Mouse (Mus musculus): ENCODE measurements at regions not wholly inside any gene's neighbourhood (a gene's known extent, or its start where the extent isn't known, plus 50 kb on each side); places are given as distances from the start of the nearest gene placed in this dataset.

DNA sequence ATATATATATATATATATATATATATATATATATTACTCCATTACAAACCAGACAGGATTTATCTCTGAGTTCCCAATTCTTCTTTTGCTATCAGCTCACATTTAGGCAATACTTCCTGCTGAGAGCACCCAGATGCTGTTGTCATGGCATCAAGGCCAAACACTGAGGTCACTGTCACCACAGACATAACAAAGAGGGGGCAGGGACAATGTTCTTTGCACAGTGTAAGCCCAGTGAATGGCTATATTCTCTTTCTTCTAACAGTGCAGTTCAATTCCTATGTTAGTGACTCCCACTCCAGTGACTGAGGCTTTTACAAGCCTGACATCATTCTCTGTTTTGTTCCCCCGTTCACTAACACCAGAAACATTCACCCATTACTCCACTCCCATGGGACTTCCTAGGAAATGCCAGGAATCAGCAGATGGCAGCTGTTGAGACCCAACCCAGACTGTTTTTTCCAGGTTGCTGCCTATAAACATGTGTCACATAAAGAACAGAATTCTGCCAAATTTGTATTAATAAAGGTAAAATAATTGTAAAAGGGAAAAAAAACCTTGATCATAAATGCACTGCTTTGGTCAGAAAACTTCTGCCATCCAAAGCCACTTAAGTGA, 289.5 kb downstream of the Slc22a22 start:
- DNase-seq: peak; percentile 41 to 63

DNA sequence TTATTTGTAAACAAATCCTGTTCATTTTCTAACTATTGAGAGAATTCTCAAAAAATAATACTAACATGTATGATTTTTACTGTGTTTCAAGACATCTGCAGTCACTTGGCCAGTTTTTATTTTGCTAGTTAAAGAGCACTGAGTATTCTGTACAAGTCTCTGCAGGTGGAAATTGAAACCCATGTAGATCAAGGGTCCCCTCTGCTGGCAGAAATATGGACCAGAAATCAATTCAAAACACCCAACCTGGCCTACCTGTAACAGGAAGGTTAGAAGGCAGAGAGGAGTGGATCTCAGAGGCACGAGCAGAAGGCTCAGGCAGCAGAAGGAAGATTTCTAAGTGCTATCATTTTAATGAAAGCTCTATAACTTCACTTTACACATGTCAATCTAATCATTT, 298.3 kb downstream of the Slc22a22 start:
- peak in 1 of 2 experiments; percentile 1 for DNase-seq

DNA sequence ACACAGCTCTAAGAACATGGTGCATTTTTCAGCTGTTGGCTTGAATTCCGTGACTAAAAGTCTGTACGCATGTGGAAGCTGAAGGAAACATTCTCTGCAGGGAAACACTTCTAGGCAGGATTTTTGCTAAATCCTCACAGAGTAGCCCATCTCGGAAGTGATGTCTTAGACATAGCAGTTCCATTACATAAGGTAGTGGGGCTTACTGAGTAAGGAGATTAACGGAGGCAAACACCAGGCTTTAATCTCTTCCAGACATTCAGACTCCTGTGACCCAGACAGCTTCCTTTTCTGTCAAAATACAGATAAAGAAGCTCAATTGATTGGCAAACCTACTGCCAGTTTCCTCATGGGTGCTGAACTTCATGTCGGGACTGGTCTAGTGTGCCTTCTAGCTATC, 304.7 kb downstream of the Slc22a22 start:
- DNase-seq: no peak

DNA sequence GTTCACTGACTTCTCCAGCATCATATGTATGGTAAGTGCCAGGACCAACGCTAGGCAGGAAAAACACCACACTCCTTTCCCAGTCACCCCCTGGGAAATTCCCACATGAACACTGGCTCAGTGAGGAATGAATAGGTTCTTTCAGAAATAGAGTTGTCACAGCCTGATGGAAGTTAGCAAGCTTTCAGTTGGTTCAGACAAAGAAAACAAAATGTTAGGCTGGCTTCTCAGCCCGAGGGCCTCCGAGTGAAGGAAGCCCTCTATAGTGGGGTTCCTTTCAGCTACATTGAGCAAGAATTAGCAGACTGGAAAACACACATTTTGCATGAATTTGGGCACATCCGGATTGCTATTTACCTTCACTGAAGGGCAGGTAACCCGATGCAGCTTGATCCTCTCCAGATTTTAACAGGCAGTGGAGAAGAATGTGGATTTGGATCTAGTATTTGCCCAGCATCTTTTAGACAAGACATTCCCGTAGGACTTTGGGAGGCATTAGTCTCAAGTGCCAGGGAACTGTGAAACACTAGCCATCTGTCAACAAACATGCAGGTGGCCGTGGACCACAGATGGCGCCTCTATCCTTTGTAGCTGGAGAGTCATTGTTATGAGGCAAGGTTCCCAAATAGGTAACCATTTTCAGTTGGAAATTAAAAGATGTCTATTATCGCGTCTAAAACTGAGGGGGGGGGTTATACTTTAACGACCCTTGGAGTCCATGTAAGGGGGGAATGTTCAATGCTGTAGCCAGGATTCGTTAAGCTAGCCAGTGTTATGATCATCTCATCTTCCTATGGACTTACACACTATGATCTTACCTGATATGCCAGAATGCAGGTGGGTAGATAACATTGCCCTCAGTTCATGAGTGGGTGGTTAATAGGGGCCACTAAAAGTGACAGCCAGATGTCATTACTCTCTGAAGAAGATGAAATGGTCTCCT, 314.8 kb downstream of the Slc22a22 start:
- DNase-seq: no peak

DNA sequence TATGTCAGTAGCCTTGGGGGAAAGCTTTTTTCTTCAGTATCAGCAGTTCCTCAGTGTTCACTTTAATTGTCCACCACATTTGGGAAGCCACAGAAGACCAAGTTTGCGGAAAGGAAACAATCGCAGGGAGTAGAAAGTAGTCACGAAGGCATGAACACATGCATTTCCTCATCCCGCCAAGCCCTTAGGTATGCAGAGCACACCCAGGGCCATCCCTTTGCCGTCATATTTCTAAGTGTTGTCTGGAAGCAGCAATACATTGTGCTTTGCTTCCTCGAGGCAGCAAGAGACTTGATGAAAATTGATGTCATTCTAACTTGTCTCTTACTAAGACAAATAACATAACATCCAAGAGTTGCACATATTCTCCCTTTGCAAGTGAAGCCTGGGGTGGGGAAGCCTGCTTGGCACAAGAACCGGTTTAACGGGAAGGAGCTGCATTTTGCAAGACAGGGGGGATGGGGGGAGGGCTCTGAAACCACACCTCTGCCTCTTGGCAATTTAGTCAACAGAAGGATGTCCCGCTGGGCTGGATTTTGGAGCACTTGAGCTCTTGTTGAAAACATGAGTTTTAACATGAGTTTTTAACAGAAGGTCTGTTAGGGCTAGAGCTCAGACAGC, 337.2 kb downstream of the Slc22a22 start:
- peak in 1 of 2 experiments; percentile 3 for DNase-seq

DNA sequence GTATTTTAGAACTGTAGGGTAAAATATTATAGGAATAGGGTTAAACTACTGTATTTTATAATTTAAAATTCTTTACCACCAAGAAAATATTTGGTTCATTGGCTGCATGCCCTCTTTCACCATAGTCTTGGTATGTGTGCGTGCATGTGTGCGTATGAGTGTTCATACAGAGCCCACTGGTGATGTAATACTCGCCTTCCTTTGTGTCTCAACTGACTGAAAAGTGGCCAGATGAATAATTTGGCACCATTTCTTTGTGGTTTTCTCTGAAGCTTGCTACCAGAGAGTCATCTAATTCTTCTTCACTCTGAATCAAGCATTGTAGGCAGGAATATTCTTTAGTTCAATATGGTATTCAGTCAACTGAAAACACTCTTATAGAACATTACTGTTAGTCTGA, 372.7 kb downstream of the Slc22a22 start:
- DNase-seq: no peak

DNA sequence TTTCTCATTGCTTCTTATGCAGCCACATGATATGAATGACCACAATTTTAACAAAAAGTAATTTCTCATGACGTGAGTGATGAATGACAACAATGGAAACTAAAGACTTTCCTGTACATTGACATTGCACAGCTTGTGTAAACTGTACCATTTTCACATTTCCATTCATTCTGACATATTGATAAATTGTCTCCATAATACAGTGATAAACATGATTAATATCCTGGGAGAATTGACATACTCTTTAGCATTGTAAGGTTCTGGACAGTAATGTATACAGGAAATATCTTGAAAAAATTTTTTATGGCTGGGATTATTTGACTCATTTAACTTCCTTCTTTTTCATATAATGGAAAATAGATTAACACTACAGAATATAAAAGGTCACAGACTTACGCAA, 380.1 kb downstream of the Slc22a22 start:
- no peak for DNase-seq

DNA sequence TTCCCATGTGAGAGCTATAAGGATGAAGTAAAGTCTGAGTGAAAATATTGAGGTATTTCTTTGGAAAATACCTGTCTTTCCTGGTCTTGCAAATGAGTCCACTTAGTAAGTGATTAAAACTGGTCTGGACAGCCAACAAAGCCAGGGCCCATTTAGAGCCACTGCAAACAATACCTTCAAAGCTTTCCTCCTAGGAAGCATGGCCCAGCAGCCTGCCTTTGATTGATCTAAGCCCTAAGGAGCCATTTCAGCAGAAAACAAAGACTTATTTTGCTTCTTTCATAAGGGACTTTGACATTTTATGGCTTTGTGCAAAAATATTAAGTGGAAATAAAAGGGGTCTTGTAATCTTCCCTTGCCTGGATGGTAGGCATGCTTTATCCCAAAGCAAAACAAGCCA, 397.6 kb downstream of the Slc22a22 start:
- no peak for DNase-seq

DNA sequence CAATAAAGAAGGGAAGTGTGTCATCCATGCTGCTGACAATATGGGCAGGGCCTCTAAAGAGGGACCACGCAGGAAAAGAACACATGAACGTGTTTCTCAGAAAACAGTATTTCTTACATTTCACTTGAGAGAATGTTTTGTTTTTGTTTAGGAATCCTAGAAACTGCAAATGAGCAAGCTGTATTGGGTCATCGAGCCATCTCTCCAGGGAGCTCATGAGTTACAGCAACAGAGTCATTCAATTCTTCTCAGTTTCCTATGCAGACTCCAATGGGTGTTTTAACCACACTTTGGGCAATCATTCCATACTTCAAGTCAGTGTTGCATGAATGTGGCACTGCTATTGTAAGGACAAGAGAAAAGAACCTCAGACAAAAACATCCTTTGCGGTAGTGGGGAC, 403.6 kb downstream of the Slc22a22 start:
- DNase-seq: peak in 1 of 2 experiments; percentile 1

DNA sequence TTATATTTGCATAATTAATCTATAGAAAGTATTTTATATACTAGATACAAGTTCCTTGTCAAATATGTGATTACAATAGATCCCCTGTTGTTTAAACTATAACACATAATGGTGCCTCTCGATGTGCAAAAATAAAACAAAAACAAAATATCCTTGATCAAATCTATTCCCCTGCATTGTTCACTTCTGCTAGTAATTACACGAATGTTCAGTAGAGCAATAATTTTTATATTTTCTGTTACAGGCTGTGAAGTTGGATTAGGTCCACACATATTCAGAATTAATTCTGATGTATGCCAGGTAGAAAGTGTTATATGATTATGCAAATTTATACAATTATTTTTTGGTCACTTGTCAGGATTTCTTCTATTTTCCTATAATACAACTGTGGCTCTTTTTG, 415.9 kb downstream of the Slc22a22 start:
- DNase-seq: no peak

DNA sequence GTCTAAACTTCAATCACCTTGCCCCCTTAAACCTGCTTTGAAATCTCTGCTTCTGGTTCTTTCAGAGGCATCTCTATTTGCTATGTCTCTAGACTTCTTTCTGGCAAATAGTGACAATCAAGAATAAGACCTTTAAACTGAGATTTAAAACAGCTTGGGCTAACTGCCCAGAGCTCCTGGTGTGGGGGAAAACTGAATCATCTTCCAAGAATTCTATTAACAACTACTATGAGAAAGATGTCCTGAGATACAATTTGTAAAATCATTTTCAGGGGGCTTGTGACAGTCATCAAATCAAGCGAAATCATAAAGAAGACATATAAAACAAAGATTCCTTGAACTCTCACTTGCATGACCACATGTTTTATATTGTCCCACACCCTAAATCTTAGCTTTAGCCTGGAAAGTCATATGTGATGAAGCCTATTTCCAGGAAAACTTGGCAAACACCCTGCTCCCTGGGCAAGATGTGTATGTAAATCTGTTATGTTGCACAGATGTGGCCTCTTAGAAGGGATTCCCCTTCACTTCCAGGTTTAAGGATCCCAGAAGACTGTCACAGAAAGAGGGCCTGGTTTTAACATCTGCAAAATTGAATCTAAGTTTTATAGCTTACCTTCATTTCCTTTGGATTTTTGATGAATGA, 417.8 kb downstream of the Slc22a22 start:
- DNase-seq: no peak

DNA sequence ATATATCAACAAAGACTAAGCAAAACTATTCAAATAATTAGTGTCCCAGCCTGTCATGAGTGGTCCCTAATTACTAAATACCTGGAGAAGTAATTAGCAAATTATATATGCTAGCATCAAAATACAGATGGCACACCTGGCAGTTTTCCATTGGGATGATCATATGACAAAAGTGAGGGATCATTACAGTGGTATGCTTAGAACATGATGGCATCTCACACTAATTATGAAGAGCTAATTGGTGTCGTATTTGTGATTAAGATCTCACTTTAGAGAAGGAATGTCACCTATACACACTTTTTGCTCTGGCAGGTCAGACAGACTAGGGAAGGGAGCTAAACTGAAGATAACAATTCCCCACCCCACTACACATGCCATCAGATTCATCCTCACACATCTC, 425.1 kb downstream of the Slc22a22 start:
- no peak for DNase-seq

DNA sequence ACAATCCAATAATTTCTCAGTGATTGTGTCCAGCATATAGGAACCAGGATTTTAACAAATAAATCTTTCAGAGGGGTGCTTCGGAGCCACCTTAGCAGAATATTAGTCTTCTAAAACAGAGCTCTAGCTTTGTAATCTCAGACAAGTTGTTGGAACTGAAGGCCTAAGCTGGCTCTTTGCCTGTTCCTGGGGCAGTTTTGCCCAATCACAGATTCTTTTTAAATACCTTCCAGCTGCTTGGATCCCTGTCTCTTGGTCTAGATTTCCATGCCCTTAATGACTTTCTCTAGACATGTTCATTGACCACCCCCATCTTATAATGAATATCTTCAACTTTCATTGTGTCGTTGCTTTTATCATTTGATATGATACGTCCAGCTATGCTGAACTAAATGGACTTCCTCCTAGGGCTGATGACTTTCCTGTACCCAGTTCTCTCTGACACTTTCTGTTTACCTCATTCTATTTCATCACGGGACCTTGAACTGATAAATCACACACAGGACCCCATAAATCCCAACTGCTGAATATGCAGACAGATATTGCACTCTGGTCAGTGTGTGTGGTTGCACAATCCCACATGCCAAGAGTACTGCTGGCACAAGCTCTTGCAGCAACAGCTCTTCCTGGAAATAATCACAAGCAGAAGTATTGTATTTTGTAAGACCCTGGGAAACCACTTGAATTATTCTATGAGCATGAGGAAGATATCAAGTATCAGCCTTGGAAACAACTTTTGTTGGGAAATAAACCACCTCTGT, 440.4 kb downstream of the Slc22a22 start:
- DNase-seq: peak; percentile 35 to 55

DNA sequence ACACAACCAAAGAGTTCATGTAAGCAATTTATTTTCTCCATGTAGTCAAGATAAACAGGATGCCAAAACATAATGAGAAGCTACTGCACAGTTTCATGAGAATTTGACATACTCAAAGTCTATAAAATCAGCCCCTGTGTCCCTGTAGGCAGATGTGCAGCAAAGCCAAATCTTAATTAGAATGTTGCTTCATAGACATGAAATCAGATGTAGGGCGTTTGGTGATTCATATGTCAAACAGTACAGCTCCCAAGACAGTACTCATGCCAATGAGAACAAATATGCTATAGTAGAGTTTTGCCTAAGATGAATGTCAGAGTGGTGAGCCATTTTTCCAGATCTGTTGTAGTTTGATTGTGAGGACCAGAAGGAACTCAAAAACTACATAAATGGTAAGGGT, 444.4 kb downstream of the Slc22a22 start:
- no peak for DNase-seq

Data from adrenal gland, postnatal 36 days (tissue).